Mouse (Mus musculus): ENCODE data around the gene Gsta2. TPM values are rescaled to one million over a fixed set of nuclear protein-coding genes. Genes with fewer than 3 reads are reported as not detected.
"Not testable (repeated sequence)": the region's sequence is repeated elsewhere in the genome, so short reads cannot be mapped to it uniquely, and the experiment has no call there.

Gsta2 gene
- polyA plus RNA-seq, 1 experiment from 2014 or later, result not detected

DNA sequence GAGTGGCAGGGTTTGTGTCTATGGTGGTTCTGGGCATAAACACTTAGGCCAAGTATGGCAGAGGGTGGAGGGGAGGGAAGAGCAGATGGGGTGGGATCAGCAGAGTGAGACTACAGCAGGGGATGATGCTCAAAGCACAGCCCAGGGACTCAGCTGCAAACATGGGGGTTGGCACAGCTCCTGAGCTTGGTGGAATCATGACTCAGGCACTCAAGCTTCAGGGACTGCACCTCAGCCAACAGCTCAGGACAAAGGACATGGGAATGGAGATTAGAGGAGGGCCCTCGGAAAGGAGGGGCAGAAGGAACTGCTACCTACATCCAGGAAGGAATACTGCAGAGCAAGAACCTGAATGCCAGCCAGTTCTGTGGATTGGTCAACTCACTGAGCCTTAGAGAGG is 56.4 kb downstream of the Gsta2 start:
- not testable (repeated sequence) for H3K27ac ChIP-seq (ENCODE audit: low read depth, low read length); H3K9ac ChIP-seq (ENCODE audit: low read length); H3K9me3 ChIP-seq (ENCODE audit: control insufficient read depth, low read length); H3K36me3 ChIP-seq (ENCODE audit: control insufficient read depth, insufficient read depth, low read length); H3K4me1 ChIP-seq (replicated peaks; ENCODE audit: control insufficient read depth, insufficient read depth, low read length); H3K4me3 ChIP-seq (ENCODE audit: low read depth, low read length); H3K4me2 ChIP-seq (ENCODE audit: low read depth, low read length, severe bottlenecking); H3K27me3 ChIP-seq (ENCODE audit: control insufficient read depth, insufficient read depth, low read length); ATAC-seq (replicated peaks; ENCODE audit: low FRiP score); DNase-seq (ENCODE audit: low spot score)
- WGBS, result 88% methylated on average over 1 of the region's 1 CpGs

DNA sequence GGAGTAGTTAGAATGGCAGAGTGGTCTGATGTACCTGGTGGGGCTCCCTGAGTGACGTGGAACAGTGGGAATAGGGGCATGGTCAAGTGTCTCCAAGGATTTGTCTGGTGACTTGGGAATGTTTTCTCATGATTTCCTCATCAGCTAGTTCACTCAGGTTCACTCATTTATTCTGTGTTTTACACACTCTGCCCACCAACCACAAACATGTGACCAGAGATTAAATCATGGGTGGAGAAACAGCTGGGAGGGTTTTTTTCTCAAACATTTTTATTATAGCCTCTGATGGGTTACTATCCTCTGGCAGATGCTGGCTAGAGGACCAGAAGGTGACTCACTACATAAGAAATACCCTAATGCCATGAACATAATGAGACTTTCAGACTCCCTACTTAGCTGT is 57.4 kb downstream of the Gsta2 start:
- H3K36me3 ChIP-seq (ENCODE audit: control insufficient read depth, insufficient read depth, low read length), result no peaks in the 10 kb centered on the region
- no peak overlapping the region for H3K4me3 ChIP-seq (ENCODE audit: low read depth, low read length)
- H3K9ac ChIP-seq (ENCODE audit: low read length), result no peak overlapping the region
- no peak for DNase-seq (ENCODE audit: low spot score)
- no peak overlapping the region for H3K27ac ChIP-seq (ENCODE audit: low read depth, low read length)
- no peaks in the 10 kb centered on the region for H3K4me1 ChIP-seq (replicated peaks; ENCODE audit: control insufficient read depth, insufficient read depth, low read length)
- no peak for ATAC-seq (replicated peaks; ENCODE audit: low FRiP score)
- no peaks in the 10 kb centered on the region for H3K9me3 ChIP-seq (ENCODE audit: control insufficient read depth, low read length)
- 80% methylated on average over 1 of the region's 1 CpGs for whole genome bisulfite sequencing
- H3K4me2 ChIP-seq (ENCODE audit: low read depth, low read length, severe bottlenecking), result no peak overlapping the region
- no peaks in the 10 kb centered on the region for H3K27me3 ChIP-seq (ENCODE audit: control insufficient read depth, insufficient read depth, low read length)

DNA sequence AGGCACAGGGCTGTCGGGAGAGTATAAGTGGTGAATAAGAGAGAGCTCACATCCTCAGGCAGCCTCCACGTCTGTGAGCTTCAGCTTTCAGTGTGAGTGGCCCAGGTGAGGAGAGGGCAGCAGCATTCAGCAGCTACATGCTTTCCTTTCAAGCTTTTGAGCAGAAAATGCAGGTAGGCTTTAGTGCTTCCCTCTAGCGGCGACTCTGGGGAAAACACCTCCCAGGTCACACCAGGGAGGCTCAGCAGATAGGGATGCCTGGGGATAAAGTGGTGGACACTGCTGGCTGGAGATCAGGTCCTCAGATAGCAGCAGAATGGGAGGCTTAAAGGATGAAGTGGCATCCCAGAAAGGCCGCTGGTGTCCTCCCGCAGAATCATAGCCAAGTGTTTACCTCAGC is 59.5 kb downstream of the Gsta2 start:
- ATAC-seq (replicated peaks; ENCODE audit: low FRiP score), result not testable (repeated sequence)

DNA sequence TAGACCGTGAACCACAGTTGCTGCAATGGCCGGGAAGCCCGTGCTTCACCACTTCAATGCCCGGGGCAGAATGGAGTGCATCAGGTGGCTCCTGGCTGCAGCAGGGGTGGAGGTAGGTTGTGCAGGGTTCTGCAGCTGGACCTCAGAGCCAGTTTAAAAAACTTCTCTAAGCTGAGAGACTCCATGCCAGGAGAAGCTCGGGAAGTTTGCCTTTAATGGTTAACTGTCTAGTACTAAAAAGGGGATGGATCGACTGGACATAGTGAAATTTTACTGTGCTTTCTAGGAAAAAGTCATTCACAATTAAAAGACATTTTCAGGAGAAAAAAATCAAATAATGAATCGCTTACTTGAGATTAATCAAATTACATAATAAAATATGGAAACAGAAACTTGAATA is 60.8 kb downstream of the Gsta2 start:
- not testable (repeated sequence) for DNase-seq (ENCODE audit: low spot score); H3K9me3 ChIP-seq (ENCODE audit: control insufficient read depth, low read length); H3K4me1 ChIP-seq (replicated peaks; ENCODE audit: control insufficient read depth, insufficient read depth, low read length); H3K4me2 ChIP-seq (ENCODE audit: low read depth, low read length, severe bottlenecking); H3K9ac ChIP-seq (ENCODE audit: low read length); ATAC-seq (replicated peaks; ENCODE audit: low FRiP score); H3K4me3 ChIP-seq (ENCODE audit: low read depth, low read length); H3K27me3 ChIP-seq (ENCODE audit: control insufficient read depth, insufficient read depth, low read length); H3K27ac ChIP-seq (ENCODE audit: low read depth, low read length); H3K36me3 ChIP-seq (ENCODE audit: control insufficient read depth, insufficient read depth, low read length)
- 72% methylated on average over 6 of the region's 7 CpGs for WGBS

More for the DNA sequence above, 59.5 kb downstream of the Gsta2 start:
- H3K27me3 ChIP-seq (ENCODE audit: control insufficient read depth, insufficient read depth, low read length); H3K9me3 ChIP-seq (ENCODE audit: control insufficient read depth, low read length); H3K4me1 ChIP-seq (replicated peaks; ENCODE audit: control insufficient read depth, insufficient read depth, low read length); H3K36me3 ChIP-seq (ENCODE audit: control insufficient read depth, insufficient read depth, low read length); H3K4me3 ChIP-seq (ENCODE audit: low read depth, low read length); H3K9ac ChIP-seq (ENCODE audit: low read length); H3K4me2 ChIP-seq (ENCODE audit: low read depth, low read length, severe bottlenecking); H3K27ac ChIP-seq (ENCODE audit: low read depth, low read length): not testable (repeated sequence)
- DNase-seq (ENCODE audit: low spot score), result peak; percentile 82
- WGBS, result 12% methylated on average over 6 of the region's 6 CpGs

DNA sequence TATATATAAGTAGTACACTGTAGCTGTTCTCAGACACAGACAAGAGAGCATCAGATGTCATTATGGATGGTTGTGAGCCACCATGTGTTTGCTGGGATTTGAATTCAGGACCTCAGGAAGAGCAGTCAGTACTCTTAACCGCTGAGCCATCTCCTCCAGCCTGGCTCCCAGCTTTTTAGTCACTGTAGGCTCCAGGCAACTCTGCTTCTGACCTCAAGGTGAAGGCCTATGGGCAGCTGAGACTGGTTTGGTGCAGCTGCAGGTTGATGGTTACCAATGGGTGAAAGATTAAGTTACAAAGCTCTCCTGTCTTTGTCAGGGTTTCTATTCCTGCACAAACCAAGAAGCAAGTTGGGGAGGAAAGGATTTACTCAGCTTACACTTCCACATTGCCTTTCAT is 61.9 kb downstream of the Gsta2 start:
- DNase-seq (ENCODE audit: low spot score); H3K4me1 ChIP-seq (replicated peaks; ENCODE audit: control insufficient read depth, insufficient read depth, low read length); H3K27me3 ChIP-seq (ENCODE audit: control insufficient read depth, insufficient read depth, low read length); ATAC-seq (replicated peaks; ENCODE audit: low FRiP score); H3K9ac ChIP-seq (ENCODE audit: low read length); H3K27ac ChIP-seq (ENCODE audit: low read depth, low read length); H3K36me3 ChIP-seq (ENCODE audit: control insufficient read depth, insufficient read depth, low read length); H3K4me2 ChIP-seq (ENCODE audit: low read depth, low read length, severe bottlenecking); H3K9me3 ChIP-seq (ENCODE audit: control insufficient read depth, low read length); H3K4me3 ChIP-seq (ENCODE audit: low read depth, low read length): not testable (repeated sequence)
- WGBS, result 82% methylated on average over 1 of the region's 1 CpGs

DNA sequence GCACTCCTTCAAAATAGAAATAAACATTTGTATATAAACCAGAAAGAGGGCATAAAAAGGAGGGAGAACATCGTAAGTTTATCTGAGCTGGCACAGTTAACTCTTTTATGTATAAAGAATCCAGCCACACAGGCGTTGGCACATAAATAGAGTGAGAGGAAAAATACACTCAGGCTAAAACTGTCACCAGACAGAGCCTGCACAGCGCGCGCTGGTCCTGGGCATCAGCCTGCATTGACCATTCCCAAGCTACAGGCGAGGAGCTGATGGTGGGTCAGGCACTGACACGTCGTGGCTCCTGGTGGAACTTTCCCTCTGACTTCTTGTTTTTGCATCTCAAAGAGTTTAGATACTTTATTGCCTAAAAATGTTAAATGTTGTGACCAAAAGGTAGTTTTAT is 63.1 kb downstream of the Gsta2 start:
- H3K9ac ChIP-seq (ENCODE audit: low read length); H3K4me3 ChIP-seq (ENCODE audit: low read depth, low read length); DNase-seq (ENCODE audit: low spot score); H3K4me2 ChIP-seq (ENCODE audit: low read depth, low read length, severe bottlenecking); ATAC-seq (replicated peaks; ENCODE audit: low FRiP score); H3K27ac ChIP-seq (ENCODE audit: low read depth, low read length); H3K4me1 ChIP-seq (replicated peaks; ENCODE audit: control insufficient read depth, insufficient read depth, low read length); H3K27me3 ChIP-seq (ENCODE audit: control insufficient read depth, insufficient read depth, low read length); H3K9me3 ChIP-seq (ENCODE audit: control insufficient read depth, low read length); H3K36me3 ChIP-seq (ENCODE audit: control insufficient read depth, insufficient read depth, low read length): not testable (repeated sequence)
- 91% methylated on average over 8 of the region's 8 CpGs for WGBS

DNA sequence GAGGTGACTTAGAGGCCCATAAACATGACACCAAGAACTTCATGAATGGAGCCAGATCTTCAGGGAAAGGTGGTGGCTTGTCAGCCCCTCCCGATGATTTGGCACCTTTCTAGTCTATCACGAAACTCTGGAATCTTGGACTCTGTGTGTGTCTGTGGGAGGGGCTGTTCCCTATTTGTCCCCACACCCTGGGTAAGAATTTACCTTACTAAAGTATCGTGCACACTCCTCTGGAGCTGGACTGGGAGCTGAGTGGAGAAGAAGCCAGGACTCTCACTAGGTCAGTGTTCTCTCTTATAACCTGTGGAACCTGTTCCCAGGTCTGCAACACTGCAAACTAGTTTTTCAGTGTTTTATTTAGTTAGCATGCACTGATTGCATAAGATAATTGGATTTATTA is 65.9 kb downstream of the Gsta2 start, which contains the start of gene Gm10639:
TSS of gene Gm10639 (plus strand) at position 201 of the 400 bp plus-strand sequence.
- H3K9me3 ChIP-seq (ENCODE audit: control insufficient read depth, low read length); H3K36me3 ChIP-seq (ENCODE audit: control insufficient read depth, insufficient read depth, low read length); H3K27ac ChIP-seq (ENCODE audit: low read depth, low read length); H3K4me3 ChIP-seq (ENCODE audit: low read depth, low read length); H3K9ac ChIP-seq (ENCODE audit: low read length); H3K27me3 ChIP-seq (ENCODE audit: control insufficient read depth, insufficient read depth, low read length); ATAC-seq (replicated peaks; ENCODE audit: low FRiP score); DNase-seq (ENCODE audit: low spot score); H3K4me2 ChIP-seq (ENCODE audit: low read depth, low read length, severe bottlenecking); H3K4me1 ChIP-seq (replicated peaks; ENCODE audit: control insufficient read depth, insufficient read depth, low read length): not testable (repeated sequence)
- 81% methylated on average over 3 of the region's 3 CpGs for WGBS

DNA sequence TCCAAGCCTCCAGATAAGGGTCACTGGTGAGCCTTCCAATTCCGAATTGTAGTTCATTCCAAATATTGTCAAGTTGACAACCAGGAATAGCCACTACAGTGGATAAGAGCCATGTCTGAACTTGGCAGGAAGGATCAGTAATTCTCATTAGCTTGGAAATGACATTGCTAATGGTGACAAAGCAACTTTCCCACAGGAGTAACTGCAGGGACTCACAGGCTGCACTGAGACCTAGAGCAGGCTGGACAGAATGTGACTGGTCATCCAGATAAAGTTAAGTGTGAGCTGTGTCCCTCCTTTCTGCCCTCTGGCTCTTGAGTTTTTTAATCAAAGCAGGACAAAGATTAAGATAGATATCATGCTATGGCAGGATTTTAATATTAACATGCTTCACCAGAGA is 66.5 kb downstream of the Gsta2 start:
- not testable (repeated sequence) for DNase-seq (ENCODE audit: low spot score); H3K4me2 ChIP-seq (ENCODE audit: low read depth, low read length, severe bottlenecking); H3K27ac ChIP-seq (ENCODE audit: low read depth, low read length); H3K9ac ChIP-seq (ENCODE audit: low read length); H3K4me3 ChIP-seq (ENCODE audit: low read depth, low read length); ATAC-seq (replicated peaks; ENCODE audit: low FRiP score); H3K36me3 ChIP-seq (ENCODE audit: control insufficient read depth, insufficient read depth, low read length); H3K4me1 ChIP-seq (replicated peaks; ENCODE audit: control insufficient read depth, insufficient read depth, low read length); H3K27me3 ChIP-seq (ENCODE audit: control insufficient read depth, insufficient read depth, low read length); H3K9me3 ChIP-seq (ENCODE audit: control insufficient read depth, low read length)
- WGBS, result 77% methylated on average over 1 of the region's 1 CpGs

DNA sequence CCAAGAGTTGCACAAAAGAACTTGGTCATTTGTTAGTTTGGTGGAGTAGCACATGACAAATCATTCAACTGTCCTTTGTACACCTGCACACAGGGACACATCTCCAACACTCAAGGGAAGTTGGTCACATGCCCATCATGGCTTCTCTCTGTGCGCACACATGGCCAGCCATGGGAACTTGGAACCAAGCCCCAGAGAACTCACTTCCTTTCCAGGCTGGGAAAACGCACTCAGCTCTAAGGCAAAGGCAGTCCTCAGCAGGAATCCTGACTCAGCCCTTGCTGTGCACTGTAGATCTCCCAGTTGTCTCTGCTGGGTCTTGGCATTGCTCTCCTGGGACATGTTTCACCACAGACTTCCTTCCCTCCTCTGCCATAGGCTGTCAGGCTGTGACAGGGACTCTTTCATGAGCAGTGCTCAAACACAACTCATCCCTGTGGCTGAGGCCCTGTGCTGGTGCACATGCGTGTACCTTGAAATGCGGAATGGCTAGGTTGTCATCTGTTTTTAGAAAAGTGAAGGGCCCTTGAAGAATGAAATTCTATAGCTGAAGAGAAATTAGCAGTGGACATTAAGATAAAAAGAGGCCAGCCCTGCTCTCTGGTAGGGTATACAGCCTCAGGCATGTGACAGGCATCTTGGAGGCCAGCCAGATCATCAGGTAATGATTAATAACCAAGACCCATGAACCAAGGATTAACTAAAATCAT is 73.4 kb downstream of the Gsta2 start:
- not testable (repeated sequence) for H3K4me3 ChIP-seq (ENCODE audit: low read depth, low read length); H3K36me3 ChIP-seq (ENCODE audit: control insufficient read depth, insufficient read depth, low read length); H3K9ac ChIP-seq (ENCODE audit: low read length); H3K9me3 ChIP-seq (ENCODE audit: control insufficient read depth, low read length); DNase-seq (ENCODE audit: low spot score); H3K4me1 ChIP-seq (replicated peaks; ENCODE audit: control insufficient read depth, insufficient read depth, low read length); H3K27me3 ChIP-seq (ENCODE audit: control insufficient read depth, insufficient read depth, low read length); H3K27ac ChIP-seq (ENCODE audit: low read depth, low read length); H3K4me2 ChIP-seq (ENCODE audit: low read depth, low read length, severe bottlenecking); ATAC-seq (replicated peaks; ENCODE audit: low FRiP score)
- 93% methylated on average over 4 of the region's 4 CpGs for WGBS

Measured in forebrain, embryonic 11.5 days (tissue).